ENCODE assay signal across 8 mouse cellular contexts in the genomic region with DNA sequence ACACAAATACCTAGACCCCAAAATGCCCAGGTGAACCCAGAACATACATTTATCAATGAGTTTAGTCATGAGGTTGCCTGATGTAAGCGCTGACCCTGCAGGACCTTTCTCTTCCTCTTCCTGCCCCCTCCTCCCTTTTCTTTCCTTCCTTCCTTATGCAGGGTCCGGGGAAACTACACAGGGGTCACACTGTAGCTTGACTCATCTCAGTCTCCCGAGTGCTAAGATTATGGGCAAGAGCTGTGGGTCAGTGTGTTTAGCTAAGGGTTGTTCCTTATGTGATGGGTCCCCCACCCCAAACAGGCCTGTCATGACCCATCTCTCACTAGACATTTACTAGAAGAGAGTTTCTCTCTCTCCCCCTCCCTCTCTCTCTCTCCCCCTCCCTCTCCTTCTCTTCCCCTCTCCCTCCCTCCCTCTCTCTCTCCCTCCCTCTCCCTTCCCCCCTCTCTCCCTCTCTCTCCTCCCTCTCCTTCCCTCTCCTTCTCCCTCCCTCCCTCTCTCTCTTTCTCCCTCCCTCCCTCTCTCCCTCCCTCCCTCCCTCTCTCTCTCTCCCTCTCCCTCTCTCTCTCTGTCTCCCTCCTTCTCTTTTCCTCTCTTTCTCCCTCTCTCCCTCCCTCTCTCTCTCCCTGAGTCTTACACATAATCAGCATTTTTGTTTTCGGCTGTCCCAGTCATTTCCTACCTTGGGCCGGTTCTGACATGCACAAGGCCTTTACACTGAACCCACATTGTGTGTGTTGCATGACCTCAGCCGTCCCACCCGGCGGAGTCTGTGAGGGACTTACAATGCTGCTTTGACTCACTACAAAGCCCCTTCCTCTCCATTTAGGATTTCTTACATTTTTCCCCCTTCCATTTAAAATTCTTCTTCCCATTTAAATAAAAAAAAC. TPM values are rescaled to one million over a fixed set of nuclear protein-coding genes. Genes with fewer than 3 reads are reported as not detected.
DNase-seq lines count a peak whose midpoint lies in the region; ATAC-seq and TF ChIP-seq lines count a peak whose summit lies in the region.

No protein-coding gene starts in this region.

- no peak for TF ChIP-seq CTCF in layer of hippocampus, adult 2 months (conservative IDR thresholded peaks at IDR 0.05)
- no peak for TF ChIP-seq CTCF in hindbrain, postnatal 0 days (IDR thresholded peaks at IDR 0.05; ENCODE audit: low read depth)

- H3K27ac ChIP-seq in layer of hippocampus, adult 2 months, result peak overlapping the region; percentile 81; the same call in 1 of the 2 replicates
- peak overlapping the region; percentile 67; the same call in 1 of the 2 replicates for H3K27ac ChIP-seq in hindbrain, postnatal 0 days

- DNase-seq in layer of hippocampus, adult 2 months (ENCODE audit: low spot score in 2 of 2), result no peak
- DNase-seq in layer of hippocampus, adult 9-10 months (ENCODE audit: low spot score), result no peak
- peak; percentile 42 for DNase-seq in embryo, embryonic 9.5 days (ENCODE audit: extremely low spot score)
- DNase-seq in hindbrain, postnatal 0 days (ENCODE audit: low spot score), result no peak
- DNase-seq in neural tube, embryonic 10.5 days (ENCODE audit: extremely low spot score, low spot score), result peak; percentile 41
- DNase-seq in thymus, postnatal 36 days, result no peak
- no peak for DNase-seq in thymus, adult 18-20 months
- no peak for DNase-seq in right cerebral cortex, adult 18-20 months

- no peaks in the 10 kb centered on the region for H3K36me3 ChIP-seq in hindbrain, postnatal 0 days (ENCODE audit: insufficient read depth, low read length)

- peak overlapping the region; percentile 46 for H3K4me3 ChIP-seq in layer of hippocampus, adult 2 months
- H3K4me3 ChIP-seq in hindbrain, postnatal 0 days (ENCODE audit: low read length), result no peak overlapping the region; the same call in 1 of the 2 replicates

- H3K27me3 ChIP-seq in hindbrain, postnatal 0 days (ENCODE audit: insufficient read depth, low read length), result no peaks in the 10 kb centered on the region

- WGBS in hindbrain, postnatal 0 days, result 43% methylated on average over 8 of the region's 8 CpGs

- peak overlapping the region; percentile 47 for H3K4me2 ChIP-seq in hindbrain, postnatal 0 days (ENCODE audit: low read depth, low read length)

- no peak for ATAC-seq in hindbrain, postnatal 0 days

- H3K4me1 ChIP-seq in hindbrain, postnatal 0 days (ENCODE audit: insufficient read depth, low read length), result no peaks in the 10 kb centered on the region; the same call in 1 of the 2 replicates

- no peaks in the 10 kb centered on the region for H3K9me3 ChIP-seq in hindbrain, postnatal 0 days (ENCODE audit: low read length)

- no peak overlapping the region for H3K9ac ChIP-seq in hindbrain, postnatal 0 days (replicated peaks; ENCODE audit: low read length)

RNA-seq across cellular contexts. Expression of a gene that starts 44.9 kb away (rescaled TPM):
- total RNA-seq in layer of hippocampus, adult 2 months (2021), result 10 to 100 TPM; 28.4 to 29.9 TPM
- total RNA-seq in hindbrain, postnatal 0 days (2014; rRNA removed), result 92.8 and 105 TPM in 2 replicates
- 73.0 and 73.9 TPM in 2 replicates for polyA plus RNA-seq in hindbrain, postnatal 0 days (2015; fragmentation: Nextera tagmentation; extraction: Ambion mirVana)

RNA-seq across cellular contexts. Expression of a gene that starts 57.7 kb away (rescaled TPM):
- total RNA-seq in layer of hippocampus, adult 2 months (2021), result 10 to 100 TPM; 11.0 to 12.1 TPM
- total RNA-seq in hindbrain, postnatal 0 days (2014; rRNA removed), result 5.8 and 6.9 TPM in 2 replicates
- polyA plus RNA-seq in hindbrain, postnatal 0 days (2015; fragmentation: Nextera tagmentation; extraction: Ambion mirVana), result 8.0 and 10.4 TPM in 2 replicates

Comparison
In these comparisons a context has a peak if more than half of its experiments do, and no peak if none do; other contexts are left out.
1. DNase-seq: peak in embryo, embryonic 9.5 days (single experiment) and neural tube, embryonic 10.5 days (single experiment); none in layer of hippocampus, adult 2 months (0 of 2), layer of hippocampus, adult 9-10 months (single experiment), hindbrain, postnatal 0 days (single experiment), thymus, postnatal 36 days (0 of 2), thymus, adult 18-20 months (0 of 2) and right cerebral cortex, adult 18-20 months (single experiment).